Mouse (Mus musculus) gonadal fat pad, adult 2 months (tissue): ENCODE data around the gene Trim66. TPM values are rescaled to one million over a fixed set of nuclear protein-coding genes. Genes with fewer than 3 reads are reported as not detected.

Source experiments
- DNase-seq: peaks from one replicate; pipeline ENCODE4 v3.0.0-alpha.2; 2012; ENCODE audit warnings: low read depth
- polyA plus RNA-seq: library from polyadenylated mRNA; depleted of rRNA; stranded (reverse); fragments of >200 nt; gene quantifications from 2 replicates; pipeline ENCODE4 v1.2.3, GENCODE M21; 2012; rRNA removed

Trim66 gene
- 0.27 TPM in 2 replicates for polyA plus RNA-seq

GRCm38 (mm10) chr7:109508034-109508433 is at the start of gene Trim66:
TSS of gene Trim66 (minus strand) at chr7:109508134.
- DNase-seq, result no peak

- no peak for DNase-seq
These were observed 38.8 kb upstream of the Trim66 start for GRCm38 (mm10) chr7:109546726-109547125.

DNA sequence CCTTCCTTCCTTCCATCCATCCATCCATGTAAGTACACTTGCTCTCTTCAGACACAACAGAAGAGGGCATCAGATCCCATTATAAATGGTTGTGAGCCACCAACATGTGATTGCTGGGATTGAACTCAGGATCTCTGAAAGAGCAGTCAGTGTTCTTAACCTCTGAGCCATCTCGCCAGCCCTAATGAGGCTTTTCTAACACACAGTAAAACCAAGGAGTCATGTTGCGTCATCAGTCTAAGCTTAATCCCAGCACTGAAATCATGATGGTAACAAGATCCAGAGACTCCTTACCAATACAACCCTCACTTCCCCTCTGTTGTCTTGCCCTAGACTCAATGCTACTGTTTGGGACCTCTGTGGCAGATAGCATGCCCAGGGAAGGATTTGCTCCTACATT is 38.3 kb upstream of the Trim66 start:
- DNase-seq, result no peak

GRCm38 (mm10) chr7:109545255-109545993 is 37.5 kb upstream of the Trim66 start:
- no peak for DNase-seq

DNA sequence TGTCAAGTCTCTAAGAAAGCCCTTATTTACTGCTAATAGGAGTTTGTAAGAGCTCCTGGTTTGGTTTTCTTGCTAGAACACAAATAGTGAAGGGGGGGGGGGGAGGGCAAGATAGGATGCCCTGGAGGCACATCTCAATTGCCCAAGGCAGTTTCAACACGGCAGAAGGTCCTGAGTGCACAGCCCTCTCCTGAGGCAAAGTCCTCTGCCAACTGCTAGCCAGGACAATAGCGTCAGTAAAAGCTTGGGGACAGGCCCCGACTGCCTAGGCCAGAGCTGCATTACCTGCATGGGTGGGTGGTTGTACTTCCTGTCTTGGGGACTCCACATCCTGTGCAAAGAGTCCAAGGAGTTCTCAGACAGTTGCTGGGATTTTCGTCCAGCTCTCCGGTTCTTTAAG is 36.9 kb upstream of the Trim66 start:
- no peak for DNase-seq

DNA sequence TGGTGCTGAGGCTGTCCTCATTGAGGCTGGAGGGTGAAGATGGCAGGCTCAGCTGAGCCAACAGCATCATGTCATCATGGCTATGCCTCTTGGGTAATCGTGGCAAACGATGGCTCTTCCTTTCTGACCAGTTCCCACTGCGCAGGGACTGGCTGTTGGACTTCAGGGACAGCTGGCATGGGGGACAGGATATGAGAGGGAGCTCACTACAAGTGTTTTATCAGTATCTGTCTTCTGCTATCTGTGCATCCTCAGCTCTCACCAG is 34.4 kb upstream of the Trim66 start:
- no peak for DNase-seq

DNA sequence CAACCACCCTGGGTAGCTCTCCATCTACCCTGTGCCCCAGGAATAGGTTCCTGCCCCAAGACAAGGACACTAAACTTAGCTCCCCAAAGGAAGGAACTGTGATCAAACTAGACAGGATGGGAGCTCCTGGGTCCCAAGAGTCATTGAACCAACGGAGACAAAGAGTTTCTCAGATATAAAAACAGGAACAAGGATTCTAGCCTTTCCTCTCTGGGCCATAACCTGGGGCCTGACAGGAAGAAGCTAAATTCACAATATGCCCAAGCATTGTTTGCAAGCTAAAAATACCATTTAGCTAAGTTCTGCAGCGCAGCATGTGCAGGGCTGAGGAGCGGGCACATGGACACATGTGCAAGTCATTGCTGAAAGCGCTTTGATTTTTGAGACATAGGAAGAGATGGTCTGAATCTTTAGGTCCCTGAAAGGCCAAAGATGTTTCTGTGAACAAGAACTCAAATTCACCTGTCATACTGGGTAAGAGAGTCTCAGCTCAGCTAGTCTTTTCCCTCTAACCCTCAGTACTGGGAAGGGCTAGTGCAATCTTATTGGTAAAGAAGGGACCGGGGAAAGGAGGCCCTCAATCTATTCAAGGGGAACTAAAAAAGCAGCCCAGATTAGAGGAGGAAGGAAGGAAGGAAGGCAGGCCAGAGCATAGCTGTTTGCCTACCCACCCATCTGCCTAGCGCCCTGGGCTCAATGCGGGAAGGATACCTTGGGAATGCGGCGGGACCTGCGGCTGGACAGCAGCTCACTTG is 33.9 kb upstream of the Trim66 start:
- DNase-seq, result no peak

DNA sequence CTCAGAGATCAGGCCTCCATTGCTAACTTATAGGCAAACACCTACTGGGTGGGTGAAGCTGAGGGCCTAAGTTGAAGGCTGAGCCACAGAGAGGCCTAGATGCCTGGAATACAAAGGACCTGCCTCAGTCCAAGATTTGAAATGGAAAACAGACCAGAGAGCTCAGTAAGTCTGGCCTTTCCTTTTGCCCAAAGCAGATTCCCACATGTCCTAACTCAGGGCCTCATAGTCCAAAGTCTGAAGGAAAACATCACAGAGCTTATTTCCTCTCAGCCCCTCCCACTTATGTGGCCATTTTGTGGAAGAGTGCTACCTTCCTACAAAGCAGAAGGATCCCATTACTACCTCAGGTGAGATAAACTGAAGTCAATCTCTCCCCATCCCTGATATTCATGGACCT is 33.0 kb upstream of the Trim66 start:
- DNase-seq, result no peak

DNA sequence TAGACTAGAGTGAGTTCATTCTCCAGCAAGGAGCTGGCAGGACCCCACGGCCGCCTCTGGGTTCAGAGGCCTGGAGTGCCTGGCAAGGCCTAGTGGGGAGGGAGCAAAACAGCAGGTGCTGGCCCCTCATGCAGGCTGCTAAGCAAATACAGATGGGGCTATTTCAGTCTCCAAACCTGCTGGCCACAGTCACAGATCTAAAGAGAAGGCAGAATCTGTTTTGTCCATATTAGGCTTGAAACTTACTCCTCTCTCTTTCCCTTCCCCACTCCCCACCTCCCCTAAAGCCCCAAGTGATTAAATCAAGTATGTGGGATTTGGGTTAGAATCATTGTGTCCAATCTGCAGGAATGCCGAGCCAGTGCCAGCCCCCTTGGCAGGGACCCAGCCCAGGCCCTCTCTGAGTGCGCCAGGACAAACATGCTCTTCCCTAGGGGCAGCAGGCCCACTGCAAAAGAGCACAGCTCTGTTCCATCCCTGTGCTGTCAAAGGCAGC is 28.6 kb upstream of the Trim66 start:
- DNase-seq, result no peak

DNA sequence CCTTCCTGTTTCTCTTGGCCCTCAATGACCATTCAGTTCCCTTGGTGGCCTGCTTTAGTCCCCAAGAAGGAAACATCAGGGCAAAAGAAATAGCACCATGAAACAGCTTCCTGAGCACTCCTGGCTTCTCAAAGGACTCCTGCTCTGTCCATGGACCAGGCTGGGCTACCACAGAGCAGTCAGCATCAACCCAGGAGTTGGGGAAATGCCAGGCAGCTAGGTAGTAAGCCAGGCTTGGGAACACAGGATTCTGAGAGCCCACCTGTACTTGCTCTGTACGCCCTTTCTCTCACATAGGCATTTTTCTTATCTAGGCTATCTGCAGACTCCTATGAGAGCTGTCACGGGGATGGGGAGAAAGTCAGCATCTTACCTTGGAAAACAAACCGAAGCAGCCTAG is 27.0 kb upstream of the Trim66 start:
- DNase-seq, result no peak

GRCm38 (mm10) chr7:109533888-109534287 is 26.0 kb upstream of the Trim66 start:
- DNase-seq, result no peak

DNA sequence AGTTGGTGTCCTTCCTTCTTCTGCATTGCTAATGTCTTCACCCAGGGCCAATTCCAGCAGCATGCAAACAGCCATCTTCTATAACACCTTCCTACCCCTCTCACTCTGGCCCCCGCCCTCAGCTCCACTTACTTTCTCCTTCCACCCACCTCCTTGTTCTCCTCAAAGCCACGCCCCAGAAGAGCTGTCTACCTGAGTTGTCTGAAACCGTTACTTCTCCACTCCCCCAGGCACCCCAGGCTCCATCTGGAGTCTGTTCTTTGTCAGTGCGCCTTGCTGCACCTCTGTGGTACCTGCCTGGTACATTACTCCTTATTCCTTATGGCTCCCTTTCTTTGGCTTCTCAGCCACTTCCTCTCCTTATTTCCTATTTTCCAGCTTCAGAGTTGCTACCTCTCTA is 25.2 kb upstream of the Trim66 start:
- no peak for DNase-seq

- DNase-seq, result no peak
These were observed 24.8 kb upstream of the Trim66 start for GRCm38 (mm10) chr7:109532691-109533090.

GRCm38 (mm10) chr7:109531501-109531900 is 23.6 kb upstream of the Trim66 start:
- DNase-seq, result no peak

DNA sequence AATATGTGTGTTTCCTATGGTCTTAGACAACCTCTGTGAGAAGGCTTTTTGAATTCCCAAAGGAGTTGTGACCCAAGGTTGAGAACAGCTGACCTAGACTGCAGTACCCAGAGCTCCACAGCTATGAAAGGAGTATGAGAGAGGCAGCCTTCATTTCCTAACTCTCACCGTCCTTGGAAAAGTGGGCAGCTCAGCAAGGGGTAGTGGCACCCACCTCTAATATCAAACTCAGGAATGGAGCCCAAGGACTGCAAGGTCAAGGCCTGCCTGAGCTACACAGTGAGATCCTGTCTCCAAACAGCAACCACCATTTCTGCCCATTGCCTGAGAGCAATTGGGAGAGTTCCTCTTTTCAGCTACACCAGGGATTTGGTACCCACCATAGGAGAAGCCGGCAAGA is 21.8 kb upstream of the Trim66 start:
- no peak for DNase-seq

DNA sequence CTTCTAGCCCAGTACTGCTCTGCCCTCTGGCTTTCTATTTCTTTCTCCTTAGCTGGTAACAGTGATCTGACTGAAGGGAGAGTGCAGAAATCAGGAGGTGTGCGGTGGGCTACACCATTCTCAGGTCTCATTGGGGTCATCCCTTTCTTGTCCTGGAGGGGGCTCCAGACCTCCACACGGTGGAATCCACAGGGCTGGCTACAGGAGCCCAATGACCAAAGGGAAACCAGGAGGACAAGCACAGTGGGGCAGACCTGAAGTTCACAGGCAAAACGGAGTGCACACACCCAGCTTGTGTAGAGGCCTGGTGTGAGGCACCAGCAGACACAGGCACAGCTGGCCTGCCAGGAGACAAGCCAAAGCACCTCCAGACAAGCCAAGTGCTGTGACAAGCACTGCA is 20.4 kb upstream of the Trim66 start:
- no peak for DNase-seq

GRCm38 (mm10) chr7:109527536-109527935 is 19.6 kb upstream of the Trim66 start:
- DNase-seq, result no peak

DNA sequence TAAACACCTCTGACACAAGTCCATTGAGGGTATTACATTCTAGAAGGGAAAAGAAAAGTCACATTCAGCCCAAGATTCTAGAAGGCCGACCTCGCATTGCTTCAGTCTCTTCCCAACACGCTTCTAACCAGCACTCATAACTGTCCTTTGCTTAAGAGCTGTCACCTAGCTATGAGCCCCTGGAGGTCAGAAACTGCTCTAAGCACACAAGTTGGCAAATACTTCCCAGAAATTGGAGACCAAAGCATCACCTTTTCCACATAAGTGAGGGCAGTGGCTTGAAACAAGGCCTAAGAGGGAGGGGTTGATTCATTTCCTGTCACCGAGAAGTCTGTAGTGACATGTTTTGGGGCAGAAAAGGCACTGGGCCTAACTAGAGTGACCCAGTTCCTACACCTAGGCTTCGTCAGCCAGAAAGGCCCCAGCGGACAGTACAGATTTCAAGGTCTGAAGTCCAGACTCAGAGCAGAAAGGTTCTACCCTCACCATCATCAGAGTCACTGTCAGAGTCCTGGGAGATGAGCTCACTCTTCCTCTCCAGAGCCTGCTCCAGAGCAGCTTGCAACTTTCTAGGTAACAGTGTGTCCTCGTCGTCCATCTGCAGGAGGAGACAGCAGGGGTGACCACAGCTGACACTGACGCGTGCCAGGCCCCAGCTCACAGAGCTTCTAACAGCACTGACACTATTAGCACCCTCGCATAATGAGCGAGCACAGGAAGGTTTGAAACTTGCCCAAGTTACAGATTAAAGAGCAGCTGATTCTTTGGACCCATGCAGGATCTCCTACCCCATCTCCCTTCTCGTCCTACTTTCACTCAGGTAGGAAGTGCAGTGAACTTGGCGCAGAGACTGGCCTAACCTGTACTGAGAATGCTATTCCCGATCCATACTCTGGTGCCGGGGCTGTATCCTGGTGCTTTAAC is 18.1 kb upstream of the Trim66 start:
- DNase-seq, result no peak

DNA sequence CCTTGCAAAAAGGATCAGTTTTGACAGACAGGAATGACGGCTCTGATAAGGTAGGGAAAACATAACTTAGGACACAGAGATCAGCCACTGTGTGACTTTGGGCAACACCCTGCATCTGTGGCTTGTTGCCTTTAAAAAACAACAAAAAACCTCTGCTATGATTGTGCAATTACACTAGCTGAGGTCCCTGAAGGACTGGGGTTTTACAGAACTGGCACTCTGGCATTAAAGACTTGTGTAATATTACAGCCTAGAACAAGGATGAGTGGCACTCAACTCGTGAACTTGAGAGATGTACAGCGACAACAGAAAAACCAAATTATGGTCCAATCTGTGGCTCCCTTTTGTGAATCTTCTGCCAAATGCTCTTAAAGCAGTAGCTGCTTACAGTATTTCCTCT is 16.8 kb upstream of the Trim66 start:
- no peak for DNase-seq

DNA sequence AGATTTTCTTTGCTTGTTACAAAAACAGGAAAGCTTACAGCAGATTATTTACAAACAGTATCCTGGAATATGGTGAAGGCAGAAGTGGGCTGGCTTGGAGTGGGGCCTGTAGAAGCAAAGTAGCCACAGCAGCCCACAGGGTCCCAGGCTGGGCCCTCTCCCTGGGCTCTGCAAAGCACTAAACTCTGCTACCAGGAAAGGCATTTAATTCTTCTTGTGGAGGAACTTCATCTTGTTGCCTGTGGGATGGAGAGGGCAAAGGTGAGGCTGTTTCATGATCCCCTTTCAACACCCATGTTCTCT is 16.5 kb upstream of the Trim66 start:
- no peak for DNase-seq

- DNase-seq, result no peak
These were observed 16.0 kb upstream of the Trim66 start for GRCm38 (mm10) chr7:109523741-109524441.

DNA sequence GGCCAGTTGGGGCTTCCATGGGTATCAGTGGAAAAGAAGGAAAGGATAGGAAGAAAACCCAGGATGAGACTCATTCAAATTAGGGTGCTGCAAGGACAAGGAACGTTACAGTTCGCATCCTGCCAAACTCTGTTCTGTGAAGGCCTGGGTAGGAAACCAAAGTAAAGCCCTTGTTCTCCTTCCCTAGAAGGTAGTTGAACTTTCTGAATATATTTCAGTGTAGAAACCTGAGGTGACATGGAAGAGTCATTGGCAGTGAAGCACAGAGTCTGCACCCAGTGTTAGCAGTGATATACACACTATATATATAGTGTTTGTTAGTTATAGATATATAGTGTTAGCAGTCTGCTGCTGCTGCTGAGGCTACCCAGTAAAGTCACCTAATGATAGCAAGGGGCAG is 15.4 kb upstream of the Trim66 start:
- no peak for DNase-seq
